Mouse (Mus musculus) lung, postnatal 0 days (tissue): Measurements from ENCODE around the gene Rap1b.

Source experiments
- CTCF ChIP-seq: IDR thresholded peaks from 2 replicates; pipeline ENCODE4 v1.5.1; 2016; ENCODE audit warnings: antibody characterized with exemption, mild to moderate bottlenecking
- EP300 ChIP-seq: IDR thresholded peaks from 2 replicates; pipeline ENCODE4 v1.6.1; 2016; ENCODE audit warnings: antibody characterized with exemption, mild to moderate bottlenecking, control low read depth

GRCm38 (mm10) chr10:117876801-117877200, 31.0 kb upstream of the Rap1b start:
- TF ChIP-seq CTCF (no peak), EP300 (no peak)
